Mouse (Mus musculus) kidney, adult 8-10 months (tissue): ENCODE data around the gene Asb6.

Experiments used
- DNase-seq, 2 experiments: peaks; one replicate each; pipeline ENCODE4 v3.0.0; 2022

Asb6 gene

DNA sequence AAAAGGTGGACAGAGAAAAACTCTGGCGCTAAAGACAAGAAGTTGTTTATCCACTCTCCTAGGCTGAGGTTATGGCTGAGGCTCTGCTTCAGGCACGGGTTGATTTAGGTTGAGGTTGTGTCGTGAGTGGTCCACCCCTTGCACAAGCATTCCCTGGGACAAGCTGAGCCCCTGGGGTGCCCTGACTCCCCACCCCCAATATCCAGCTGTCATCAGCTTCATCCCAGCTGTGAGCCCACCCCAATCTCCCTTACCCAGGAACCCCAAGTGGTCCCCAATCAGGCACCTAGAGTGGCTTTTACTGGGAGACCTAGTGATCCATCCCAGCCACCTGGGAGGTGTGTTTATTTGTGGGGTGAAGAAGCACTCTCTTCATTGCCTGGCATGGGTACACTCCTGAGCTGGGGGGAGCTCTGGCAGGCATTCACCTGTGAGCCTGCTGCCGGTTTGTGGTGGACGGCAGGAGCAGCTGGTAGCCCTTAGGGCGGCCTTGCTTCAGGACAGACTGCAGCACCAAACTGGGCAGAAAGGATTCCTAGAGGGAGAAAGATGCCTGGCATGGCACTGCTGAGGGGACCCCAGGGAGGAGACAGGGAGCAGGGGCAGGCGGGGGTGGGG lies 34.8 kb downstream of the Asb6 start:
- no peak for DNase-seq

- DNase-seq: peak; percentile 88 to 97
Measured at GRCm38 (mm10) chr2:30794179-30795108, 35.7 kb downstream of the Asb6 start.

GRCm38 (mm10) chr2:30792061-30792460 lies 38.1 kb downstream of the Asb6 start:
- DNase-seq: no peak

- DNase-seq: no peak
Measured at GRCm38 (mm10) chr2:30787466-30787865, 42.7 kb downstream of the Asb6 start.

DNA sequence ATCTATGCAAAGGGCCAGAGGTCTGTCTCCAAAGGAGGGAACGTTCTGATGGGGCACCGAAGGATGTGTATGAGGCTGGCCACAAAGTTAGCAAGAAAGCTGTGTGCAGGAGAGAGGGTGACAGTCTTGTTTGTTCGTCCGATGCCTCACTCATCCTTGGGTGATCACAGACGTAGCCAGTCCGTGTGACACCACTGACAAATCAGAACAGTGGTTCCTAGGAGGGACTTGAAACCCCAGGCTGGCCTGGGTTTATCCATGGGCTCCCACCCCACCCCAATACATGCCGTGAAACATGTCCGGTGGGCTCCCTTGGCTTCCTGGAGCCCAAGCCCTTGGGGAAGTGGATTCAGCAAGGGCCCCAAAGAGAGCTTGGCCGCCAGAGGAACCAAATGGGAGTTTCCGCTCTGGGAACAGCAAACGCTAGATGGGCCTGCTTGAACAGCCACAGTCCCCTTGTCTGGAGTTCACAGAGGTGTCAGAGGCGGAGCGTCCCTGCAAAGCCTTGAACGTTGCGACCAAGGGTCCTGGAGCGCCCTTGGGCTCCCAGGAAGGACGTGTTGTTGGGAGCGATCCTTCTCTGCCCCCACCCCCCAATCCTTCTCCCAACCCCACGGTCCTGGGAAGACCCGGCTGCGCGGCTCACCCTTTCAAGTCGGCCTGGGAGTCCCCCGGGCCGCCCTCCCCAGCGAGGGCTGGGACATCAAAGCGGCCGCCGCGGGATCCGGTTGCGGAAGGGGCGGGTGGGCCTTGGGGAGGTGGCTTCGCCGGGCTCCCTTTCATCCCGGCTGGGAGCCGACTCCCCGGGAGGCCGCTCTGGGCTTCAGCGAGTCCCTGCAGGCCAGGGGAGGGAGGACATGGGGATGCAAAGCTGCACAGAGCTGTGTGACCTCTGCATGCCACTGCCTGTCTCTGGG lies 45.8 kb downstream of the Asb6 start:
- no peak for DNase-seq

DNA sequence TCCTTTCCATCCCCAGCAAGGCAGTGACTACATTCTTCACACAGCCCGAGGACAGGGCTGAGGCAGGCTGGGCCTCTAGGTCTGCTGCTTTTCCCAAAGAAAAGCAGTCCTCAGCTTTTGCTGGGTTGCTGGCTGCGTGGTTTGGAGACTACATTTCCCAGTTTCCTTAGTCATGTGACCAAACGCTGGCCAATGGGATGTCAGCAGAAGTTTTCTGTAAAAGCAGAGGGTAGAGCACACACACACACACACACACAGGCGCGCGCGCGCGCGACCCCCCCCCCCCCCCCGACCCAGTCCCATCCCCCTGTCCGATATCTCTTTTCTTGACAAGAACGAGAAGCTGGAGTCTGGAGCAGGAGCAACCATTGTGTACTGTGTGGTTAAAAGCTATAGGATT lies 46.8 kb downstream of the Asb6 start:
- DNase-seq: peak; percentile 78 to 79

- no peak for DNase-seq
Measured at GRCm38 (mm10) chr2:30782312-30783290, 47.5 kb downstream of the Asb6 start.

- peak; percentile 78 to 85 for DNase-seq
Measured at GRCm38 (mm10) chr2:30779241-30779640, 50.9 kb downstream of the Asb6 start.

DNA sequence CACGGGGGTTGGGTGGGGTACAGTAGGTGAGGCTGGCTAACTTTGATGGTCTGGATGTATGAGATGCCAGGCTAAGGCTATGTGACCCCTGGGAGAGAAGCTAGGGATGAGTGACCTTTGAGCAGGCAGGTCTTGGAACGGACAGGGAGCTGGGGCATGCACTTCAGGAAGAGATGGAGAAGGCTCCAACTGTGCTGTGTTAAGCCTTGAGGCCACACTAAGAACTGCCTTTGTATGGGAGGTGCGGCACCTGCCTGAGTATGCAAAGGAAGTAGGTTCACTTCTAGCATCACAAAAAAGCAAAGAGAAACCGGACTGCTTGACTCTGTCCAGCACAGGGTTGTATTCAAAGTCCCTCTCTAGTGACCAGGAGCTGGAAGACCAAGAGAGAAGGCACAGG lies 51.9 kb downstream of the Asb6 start:
- DNase-seq: no peak

DNA sequence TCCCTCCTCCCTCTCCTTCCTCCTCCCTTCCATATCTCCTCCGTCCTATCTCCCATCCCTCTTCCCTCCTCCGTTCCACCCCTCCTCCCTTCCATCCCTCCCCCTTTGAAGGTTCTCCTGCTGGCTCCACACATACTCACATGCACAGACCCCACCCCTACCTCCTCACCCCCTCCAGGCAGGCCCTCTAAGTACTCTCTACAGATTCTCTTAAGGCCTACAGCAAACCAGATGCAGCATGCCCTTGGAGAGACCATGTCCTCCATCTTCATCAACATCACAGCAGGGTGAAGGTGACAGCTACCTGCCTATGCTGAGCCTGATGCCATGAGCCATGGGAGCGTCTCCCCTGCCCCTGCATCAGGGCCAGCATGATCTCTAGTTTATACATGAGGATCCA lies 52.9 kb downstream of the Asb6 start:
- no peak for DNase-seq

- DNase-seq: no peak
Measured at GRCm38 (mm10) chr2:30775955-30776354, 54.2 kb downstream of the Asb6 start.

DNA sequence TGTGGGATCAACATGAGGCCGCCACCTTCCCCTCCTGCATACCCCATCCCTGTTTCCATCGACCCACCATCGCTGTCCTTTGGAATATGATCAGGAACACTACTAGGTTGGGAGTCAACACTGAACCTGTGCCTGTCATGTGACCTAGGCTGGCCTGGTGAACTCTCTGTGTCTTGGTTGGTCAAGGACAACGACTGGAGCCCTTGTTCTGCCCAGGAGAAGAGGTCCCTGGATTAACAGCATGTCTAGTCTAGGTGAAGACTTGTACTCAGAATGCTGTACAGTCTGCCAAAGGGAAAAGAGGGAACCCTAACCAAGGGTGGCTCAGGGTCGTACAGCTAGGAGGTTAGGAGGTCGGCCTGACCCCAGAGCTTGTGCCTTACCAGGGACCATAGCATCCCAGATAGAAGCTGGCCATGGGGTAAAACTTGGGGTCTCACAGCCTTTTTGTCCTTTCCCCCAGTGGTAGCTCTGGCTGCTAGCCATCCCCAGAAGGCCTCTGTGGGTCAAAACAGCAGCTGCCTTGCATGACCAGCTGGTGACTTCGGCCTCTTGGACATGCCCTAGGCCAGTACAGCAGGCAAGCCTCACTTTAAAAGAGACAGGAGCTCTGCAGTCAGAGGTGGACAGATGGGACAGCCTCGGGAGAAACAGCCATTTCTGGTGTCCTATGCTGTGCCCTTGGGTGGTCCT lies 56.7 kb downstream of the Asb6 start:
- DNase-seq: peak in 1 of 2 experiments; percentile 50
